Mouse (Mus musculus): ENCODE measurements around the gene Fam83e.

DNA sequence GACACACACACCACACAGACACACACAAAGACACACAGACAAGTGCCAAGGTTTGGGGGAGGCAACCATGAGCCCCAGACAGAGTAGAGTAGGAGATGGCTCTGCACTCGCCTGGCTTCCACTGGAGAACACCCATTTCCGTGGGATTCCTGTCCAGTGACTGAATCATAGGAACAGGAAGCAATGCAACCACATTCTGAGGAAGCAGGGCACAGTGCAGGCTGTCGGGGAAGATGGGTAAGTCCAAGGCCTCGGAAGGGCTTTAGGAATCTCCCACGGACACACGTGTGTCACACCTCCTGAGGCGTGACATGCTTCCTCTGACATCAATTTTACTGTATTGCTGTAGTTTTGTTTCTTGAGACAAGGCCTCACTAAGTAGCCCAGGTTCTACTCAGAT lies 27.1 kb downstream of the Fam83e start:
- TF ChIP-seq POLR2A (IDR thresholded peaks at IDR 0.05; ENCODE audit: insufficient read depth, low read length) = no peak
- no peak for TF ChIP-seq CTCF (IDR thresholded peaks at IDR 0.05; ENCODE audit: low read depth, low read length)
